Mouse (Mus musculus) stomach, embryonic 14.5 days (tissue): Measurements from ENCODE around the gene Gm20388. TPM values are rescaled to one million over a fixed set of nuclear protein-coding genes. Genes with fewer than 3 reads are reported as not detected.

Experiments
- ATAC-seq: fragments of 200-750 bp; cut with Nextera tagmentation; 2 replicates; pipeline ENCODE4 v1.8.0; 2017; ENCODE audit warnings: low read depth, moderate TSS enrichment; ENCODE audit not compliant: insufficient number of reproducible peaks, insufficient read depth, low FRiP score
- H3K27ac ChIP-seq: fragments of 300-500 bp; sonication (generic); 2 replicates; pipeline ENCODE4 v1.5.1; 2014; ENCODE audit warnings: mild to moderate bottlenecking, low read length, moderate library complexity, mixed read lengths
- H3K27me3 ChIP-seq: fragments of 300-500 bp; sonication (generic); 2 replicates; pipeline ENCODE4 v1.6.1; 2014; ENCODE audit warnings: low read length, control low read depth, mixed read lengths; ENCODE audit not compliant: control insufficient read depth, insufficient read depth
- H3K36me3 ChIP-seq: fragments of 300-500 bp; sonication (generic); 2 replicates; pipeline ENCODE4 v1.6.1; 2014; ENCODE audit warnings: mild to moderate bottlenecking, control low read depth, low read length, moderate library complexity, mixed read lengths; ENCODE audit not compliant: control insufficient read depth, insufficient read depth
- H3K4me1 ChIP-seq: fragments of 300-500 bp; sonication (generic); 2 replicates; pipeline ENCODE4 v1.6.1; 2014; ENCODE audit warnings: low read length, control low read depth, mixed read lengths; ENCODE audit not compliant: control insufficient read depth, insufficient read depth
- H3K4me2 ChIP-seq: fragments of 300-500 bp; sonication (generic); replicated peaks from 2 replicates; pipeline ENCODE4 v1.6.1; 2014; ENCODE audit warnings: low read depth, low read length, control low read depth
- H3K4me3 ChIP-seq: fragments of 300-500 bp; sonication (generic); 2 replicates; pipeline ENCODE4 v1.5.1; 2014; ENCODE audit warnings: low read depth, low read length, control low read depth
- H3K9ac ChIP-seq: fragments of 300-500 bp; sonication (generic); replicated peaks from 2 replicates; pipeline ENCODE4 v1.6.1; 2014; ENCODE audit warnings: low read depth, mild to moderate bottlenecking, control low read depth, low read length, moderate library complexity, mixed read lengths
- H3K9me3 ChIP-seq: fragments of 300-500 bp; sonication (generic); 2 replicates; pipeline ENCODE4 v1.6.1; 2016; ENCODE audit warnings: low read depth, low read length, control low read depth; ENCODE audit not compliant: control insufficient read depth
- WGBS: fragments of 180-500 bp; shearing (Covaris S2); extraction: QIAGEN DNeasy Blood & Tissue Kit; methylation state at CpG from one replicate; pipeline ENCODE4 v1.1.7; 2014; 5-methylcytosine and 5-hydroxymethylcytosine counted together
- polyA plus RNA-seq: library from polyadenylated mRNA; unstranded; fragments of >200 nt; fragmentation: Nextera tagmentation; extraction: Ambion mirVana; gene quantifications from 2 replicates; pipeline ENCODE4 v1.2.1, GENCODE M21; 2014

Gm20388 gene
- polyA plus RNA-seq, 1 experiment from 2014 or later = 11.4 TPM

GRCm38 (mm10) chr8:123114644-123115043 is 3204.0 kb downstream of the Gm20388 start:
- peaks cover 28% of the 10 kb centered on the region for H3K27me3 ChIP-seq
- peaks cover 10% of the 10 kb centered on the region for H3K4me1 ChIP-seq
- no peak overlapping the region for H3K9ac ChIP-seq
- no peaks in the 10 kb centered on the region for H3K36me3 ChIP-seq
- no peak overlapping the region for H3K27ac ChIP-seq
- no peak for ATAC-seq
- 34% methylated on average over 3 of the region's 3 CpGs for WGBS
- H3K4me2 ChIP-seq = no peak overlapping the region
- H3K9me3 ChIP-seq = no peaks in the 10 kb centered on the region
- H3K4me3 ChIP-seq = no peak overlapping the region

- under 1% methylated on average over 51 of the region's 51 CpGs for WGBS
- no peaks in the 10 kb centered on the region for H3K36me3 ChIP-seq
- peak within 1 kb of the TSS; percentile 95 for H3K4me2 ChIP-seq
- H3K27ac ChIP-seq = no peak within 1 kb of the TSS
- H3K27me3 ChIP-seq = peaks cover 28% of the 10 kb centered on the region
- ATAC-seq = 0 out of 2 replicates have a peak, but pooled peaks have one; percentile 35
- H3K9me3 ChIP-seq = no peaks in the 10 kb centered on the region
- peak within 1 kb of the TSS; percentile 44 for H3K4me3 ChIP-seq
- H3K4me1 ChIP-seq = peaks cover 10% of the 10 kb centered on the region
- no peak within 1 kb of the TSS; the same call in 1 of the 2 replicates for H3K9ac ChIP-seq
These were observed 3206.6 kb downstream of the Gm20388 start, which contains the start of gene Cpne7 for GRCm38 (mm10) chr8:123117127-123117731. TSS of gene Cpne7 (plus strand) at chr8:123117374.

- Histone ChIP-seq H3K27me3 (peaks cover 28% of the 10 kb centered on the region), H3K9me3 (no peaks in the 10 kb centered on the region), H3K9ac (no peak overlapping the region; the same call in 1 of the 2 replicates), H3K4me2 (peak overlapping the region; percentile 95), H3K4me3 (peak overlapping the region; percentile 44), H3K27ac (no peak overlapping the region), H3K4me1 (peaks cover 10% of the 10 kb centered on the region), H3K36me3 (no peaks in the 10 kb centered on the region)
- ATAC-seq = no peak
- 5% methylated on average over 17 of the region's 17 CpGs for WGBS
These were observed 3207.1 kb downstream of the Gm20388 start for GRCm38 (mm10) chr8:123117744-123118143.

- no peak overlapping the region for H3K4me2 ChIP-seq
- H3K36me3 ChIP-seq = no peaks in the 10 kb centered on the region
- H3K9ac ChIP-seq = no peak overlapping the region
- no peak for ATAC-seq
- peaks cover 15% of the 10 kb centered on the region for H3K27me3 ChIP-seq
- no peak overlapping the region for H3K27ac ChIP-seq
- peaks cover 10% of the 10 kb centered on the region for H3K4me1 ChIP-seq
- no peaks in the 10 kb centered on the region for H3K9me3 ChIP-seq
- no peak overlapping the region for H3K4me3 ChIP-seq
- WGBS = 37% methylated on average over 9 of the region's 9 CpGs
These were observed 3211.4 kb downstream of the Gm20388 start for GRCm38 (mm10) chr8:123122059-123122458.

- Histone ChIP-seq H3K27ac (no peak overlapping the region), H3K36me3 (no peaks in the 10 kb centered on the region), H3K9ac (no peak overlapping the region), H3K27me3 (peaks cover 12% of the 10 kb centered on the region), H3K9me3 (no peaks in the 10 kb centered on the region), H3K4me3 (no peak overlapping the region), H3K4me1 (peaks cover 6% of the 10 kb centered on the region), H3K4me2 (no peak overlapping the region)
- 80% methylated on average over 5 of the region's 5 CpGs for WGBS
- ATAC-seq = no peak
These were observed 3212.0 kb downstream of the Gm20388 start for GRCm38 (mm10) chr8:123122670-123123069.

GRCm38 (mm10) chr8:123126193-123126816 is 3215.7 kb downstream of the Gm20388 start:
- Histone ChIP-seq H3K9ac (no peak overlapping the region), H3K27ac (no peak overlapping the region), H3K4me3 (no peak overlapping the region), H3K4me1 (peaks cover 3% of the 10 kb centered on the region; the same call in 1 of the 2 replicates), H3K27me3 (no peaks in the 10 kb centered on the region), H3K36me3 (no peaks in the 10 kb centered on the region), H3K4me2 (no peak overlapping the region; the same call in 1 of the 2 replicates), H3K9me3 (no peaks in the 10 kb centered on the region)
- WGBS = 9% methylated on average over 19 of the region's 19 CpGs
- ATAC-seq = peak; percentile 76

- WGBS = 59% methylated on average over 9 of the region's 9 CpGs
These were observed 3220.4 kb downstream of the Gm20388 start for GRCm38 (mm10) chr8:123131041-123131440.

GRCm38 (mm10) chr8:123132953-123133352 is 3222.3 kb downstream of the Gm20388 start:
- no peaks in the 10 kb centered on the region for H3K27me3 ChIP-seq
- no peaks in the 10 kb centered on the region for H3K36me3 ChIP-seq
- peaks cover 24% of the 10 kb centered on the region for H3K4me1 ChIP-seq
- no peak overlapping the region for H3K9ac ChIP-seq
- ATAC-seq = no peak
- no peak overlapping the region for H3K4me2 ChIP-seq
- no peak overlapping the region for H3K27ac ChIP-seq
- WGBS = 95% methylated on average over 2 of the region's 2 CpGs
- H3K9me3 ChIP-seq = 0 out of 2 replicates have a peak, but pooled peaks cover 3% of the 10 kb centered on the region
- H3K4me3 ChIP-seq = no peak overlapping the region

More at GRCm38 (mm10) chr8:123131041-123131440, 3220.4 kb downstream of the Gm20388 start:
- no peak overlapping the region for H3K4me2 ChIP-seq
- H3K4me3 ChIP-seq = no peak overlapping the region
- no peaks in the 10 kb centered on the region for H3K36me3 ChIP-seq
- H3K9ac ChIP-seq = no peak overlapping the region
- ATAC-seq = no peak
- no peaks in the 10 kb centered on the region for H3K27me3 ChIP-seq
- H3K27ac ChIP-seq = no peak overlapping the region
- 0 out of 2 replicates have a peak, but pooled peaks cover 3% of the 10 kb centered on the region for H3K9me3 ChIP-seq
- H3K4me1 ChIP-seq = peaks cover 7% of the 10 kb centered on the region
